17 mouse cellular contexts compared by ENCODE assay signal in genomic region chr15:101381758-101382157, GRCm38 (mm10). TPM values are rescaled to one million over a fixed set of nuclear protein-coding genes. Genes with fewer than 3 reads are reported as not detected.
DNase-seq lines count a peak whose midpoint lies in the region; ATAC-seq and TF ChIP-seq lines count a peak whose summit lies in the region.
"Had no signal": no experiment of that assay in that cellular context is flagged by ENCODE, and none has a peak within 500 bp of the region (broad histone marks: within the 10 kb centered on the region; RNA-seq: fewer than 3 reads in every experiment).

No protein-coding gene starts in this region.

- no peak overlapping the region for H3K4me3 ChIP-seq in heart, adult 2 months
- no peak overlapping the region for H3K4me3 ChIP-seq in heart, embryonic 12.5 days
- no peak overlapping the region for H3K4me3 ChIP-seq in midbrain, embryonic 11.5 days (ENCODE audit: low read depth, low read length)
- H3K4me3 ChIP-seq: liver, embryonic 15.5 days had no signal

- no peak overlapping the region for H3K9ac ChIP-seq in heart, adult 2 months (ENCODE audit: low read depth, low read length)
- H3K9ac ChIP-seq in heart, embryonic 12.5 days, result no peak overlapping the region
- no peak overlapping the region for H3K9ac ChIP-seq in midbrain, embryonic 11.5 days (ENCODE audit: low read length)
- H3K9ac ChIP-seq: liver, embryonic 15.5 days had no signal

- H3K4me1 ChIP-seq in heart, adult 2 months (ENCODE audit: control insufficient read depth, insufficient read depth, low read length), result 0 out of 2 replicates have a peak, but pooled peaks cover 1% of the 10 kb centered on the region
- H3K4me1 ChIP-seq in heart, embryonic 12.5 days (replicated peaks), result peaks cover 36% of the 10 kb centered on the region
- no peaks in the 10 kb centered on the region for H3K4me1 ChIP-seq in midbrain, embryonic 11.5 days (ENCODE audit: control insufficient read depth, insufficient read depth, low read length)

- 43% methylated on average over 9 of the region's 9 CpGs for WGBS in heart, adult 2 months
- WGBS in heart, embryonic 12.5 days, result 43% methylated on average over 9 of the region's 9 CpGs
- 62% methylated on average over 9 of the region's 9 CpGs for WGBS in midbrain, embryonic 11.5 days

- no peaks in the 10 kb centered on the region for H3K9me3 ChIP-seq in heart, embryonic 12.5 days (replicated peaks)
- no peaks in the 10 kb centered on the region for H3K9me3 ChIP-seq in midbrain, embryonic 11.5 days (ENCODE audit: control insufficient read depth, low read length)
- H3K9me3 ChIP-seq: liver, embryonic 15.5 days had no signal

- no peak overlapping the region for H3K27ac ChIP-seq in heart, adult 2 months
- H3K27ac ChIP-seq in heart, embryonic 12.5 days (ENCODE audit: poor library complexity, severe bottlenecking), result no peak overlapping the region
- no peak overlapping the region for H3K27ac ChIP-seq in midbrain, embryonic 11.5 days (ENCODE audit: low read depth, low read length)
- H3K27ac ChIP-seq: liver, embryonic 15.5 days had no signal

- H3K36me3 ChIP-seq in heart, adult 2 months (ENCODE audit: control insufficient read depth, insufficient read depth, low read length), result no peaks in the 10 kb centered on the region
- no peaks in the 10 kb centered on the region for H3K36me3 ChIP-seq in heart, embryonic 12.5 days
- no peaks in the 10 kb centered on the region for H3K36me3 ChIP-seq in midbrain, embryonic 11.5 days (ENCODE audit: control insufficient read depth, insufficient read depth, low read length)
- H3K36me3 ChIP-seq: liver, embryonic 15.5 days had no signal

- ATAC-seq in heart, embryonic 12.5 days (ENCODE audit: insufficient number of reproducible peaks, low FRiP score), result no peak
- peak; percentile 53 for ATAC-seq in monocyte, adult 5-6 weeks (replicated peaks; ENCODE audit: insufficient number of reproducible peaks, low FRiP score, low TSS enrichment, poor library complexity, severe bottlenecking)
- ATAC-seq in midbrain, embryonic 11.5 days (ENCODE audit: low FRiP score), result no peak
- ATAC-seq: activated CD4-positive, CD25-positive, alpha-beta regulatory T cell, adult 4 months had no signal

- no peak for TF ChIP-seq CTCF in heart, adult 2 months (IDR thresholded peaks at IDR 0.05)

- no peaks in the 10 kb centered on the region for H3K27me3 ChIP-seq in heart, adult 2 months (ENCODE audit: control insufficient read depth, insufficient read depth, low read length)
- peaks cover 39% of the 10 kb centered on the region; the same call in 1 of the 2 replicates for H3K27me3 ChIP-seq in heart, embryonic 12.5 days (replicated peaks)
- H3K27me3 ChIP-seq in midbrain, embryonic 11.5 days (ENCODE audit: control insufficient read depth, insufficient read depth, low read length), result no peaks in the 10 kb centered on the region
- H3K27me3 ChIP-seq: liver, embryonic 15.5 days had no signal

- no peak for TF ChIP-seq POLR2A in heart, adult 2 months (IDR thresholded peaks at IDR 0.05; ENCODE audit: insufficient read depth, low read depth, low read length)

- intact Hi-C loops in heart, adult 2 months (cut with DNase I), result no loop called here

- TF ChIP-seq EP300 in heart, adult 2 months (IDR thresholded peaks at IDR 0.05; ENCODE audit: insufficient read depth, low read depth, low read length), result no peak

- DNase-seq in heart, adult 2 months, result peak; percentile 46 to 60
- DNase-seq in NIH3T3 (ENCODE audit: low read depth), result peak; percentile 91
- peak; percentile 74 to 82 for DNase-seq in kidney, postnatal 36 days
- no peak for DNase-seq in midbrain, embryonic 11.5 days (ENCODE audit: low spot score, missing footprints)
- DNase-seq in left cerebral cortex, adult 9 months (ENCODE audit: low spot score in 2 of 2), result no peak
- DNase-seq in ovary, postnatal 14 days (ENCODE audit: low spot score), result no peak
- DNase-seq: cerebellum, adult 11-12 months; thymus, postnatal 14 days had no signal

- H3K79me2 ChIP-seq in heart, adult 2 months (replicated peaks; ENCODE audit: control insufficient read depth, insufficient read depth, low read length), result no peaks in the 10 kb centered on the region

- no peak overlapping the region for H3K4me2 ChIP-seq in heart, embryonic 12.5 days
- H3K4me2 ChIP-seq in midbrain, embryonic 11.5 days, result no peak overlapping the region
- H3K4me2 ChIP-seq: liver, embryonic 15.5 days had no signal

RNA-seq across cellular contexts. Expression of gene Krt80, which starts 11.8 kb away (rescaled TPM):
- 1 to 10 TPM; 2.2 to 2.8 TPM for total RNA-seq in heart, adult 2 months (2021)
- 2.0 and 3.2 TPM in 2 replicates for polyA plus RNA-seq in heart, adult 2 months (2012; rRNA removed)
- polyA plus RNA-seq in heart, embryonic 12.5 days (2016; fragmentation: Nextera tagmentation; extraction: Ambion mirVana), result 7.0 and 7.5 TPM in 2 replicates
- 124 to 181 TPM (median 163 TPM) in 3 replicates for total RNA-seq in monocyte, adult 5-6 weeks (2017)
- polyA plus RNA-seq in midbrain, embryonic 11.5 days (2014; fragmentation: Nextera tagmentation; extraction: Ambion mirVana), result not detected in 2 replicates
- polyA plus RNA-seq: activated CD4-positive, CD25-positive, alpha-beta regulatory T cell, adult 4 months had no signal

RNA-seq across cellular contexts. Expression of gene Krt7, which starts 29.1 kb away (rescaled TPM):
- total RNA-seq in heart, adult 2 months (2021), result 1 to 10 TPM; 2.5 to 3.1 TPM
- 2.6 and 3.3 TPM in 2 replicates for polyA plus RNA-seq in heart, adult 2 months (2012; rRNA removed)
- polyA plus RNA-seq in heart, embryonic 12.5 days (2016; fragmentation: Nextera tagmentation; extraction: Ambion mirVana), result 25.1 TPM in 2 replicates
- 3.0 to 8.2 TPM (median 4.9 TPM) in 3 replicates for total RNA-seq in monocyte, adult 5-6 weeks (2017)
- 4.2 and 7.2 TPM in 2 replicates for polyA plus RNA-seq in midbrain, embryonic 11.5 days (2014; fragmentation: Nextera tagmentation; extraction: Ambion mirVana)
- total RNA-seq: gastrocnemius, adult 8-10 months; layer of hippocampus, adult 18-20 months had no signal
- polyA plus RNA-seq: activated CD4-positive, CD25-positive, alpha-beta regulatory T cell, adult 4 months had no signal

RNA-seq across cellular contexts. Expression of gene Krt87, which starts 56.8 kb away (rescaled TPM):
- not detected for total RNA-seq in heart, adult 2 months (2021)
- polyA plus RNA-seq in heart, adult 2 months (2012; rRNA removed), result not detected in 2 replicates
- not detected in 2 replicates for polyA plus RNA-seq in heart, embryonic 12.5 days (2016; fragmentation: Nextera tagmentation; extraction: Ambion mirVana)
- not detected in 3 replicates for total RNA-seq in monocyte, adult 5-6 weeks (2017)
- 0.07 and 0.16 TPM in 2 replicates for polyA plus RNA-seq in midbrain, embryonic 11.5 days (2014; fragmentation: Nextera tagmentation; extraction: Ambion mirVana)
- total RNA-seq: ES-E14; gastrocnemius, adult 8-10 months; left cerebral cortex, postnatal 25 days had no signal
- polyA plus RNA-seq: liver, embryonic 15.5 days; spleen, adult 2 months had no signal

Comparison
In these comparisons a context has a peak if more than half of its experiments do, and no peak if none do; other contexts are left out.
1. DNase-seq: peak in heart, adult 2 months (2 of 2), NIH3T3 (single experiment) and kidney, postnatal 36 days (2 of 2); none in midbrain, embryonic 11.5 days (single experiment), left cerebral cortex, adult 9 months (0 of 2) and ovary, postnatal 14 days (single experiment).